Mouse (Mus musculus): Measurements from ENCODE around the gene Pde8a. TPM values are rescaled to one million over a fixed set of nuclear protein-coding genes. Genes with fewer than 3 reads are reported as not detected.
A peak's percentile ranks its signal among the peaks of the same experiment; 100 is the strongest.
"Not testable (repeated sequence)": the region's sequence is repeated elsewhere in the genome, so short reads cannot be mapped to it uniquely, and the experiment has no call there.

Gene Pde8a
- 10 to 100 TPM; 13.4 to 16.0 (median 14.0) TPM for total RNA-seq (2022)

- DNase-seq (ENCODE audit: low spot score): no peak
Measured at GRCm38 (mm10) chr7:81213347-81214152, at the start of gene Pde8a. TSS of gene Pde8a (plus strand) at chr7:81213596.

GRCm38 (mm10) chr7:81164411-81164810, 49.0 kb upstream of the Pde8a start:
- no peak for DNase-seq (ENCODE audit: low spot score)

DNA sequence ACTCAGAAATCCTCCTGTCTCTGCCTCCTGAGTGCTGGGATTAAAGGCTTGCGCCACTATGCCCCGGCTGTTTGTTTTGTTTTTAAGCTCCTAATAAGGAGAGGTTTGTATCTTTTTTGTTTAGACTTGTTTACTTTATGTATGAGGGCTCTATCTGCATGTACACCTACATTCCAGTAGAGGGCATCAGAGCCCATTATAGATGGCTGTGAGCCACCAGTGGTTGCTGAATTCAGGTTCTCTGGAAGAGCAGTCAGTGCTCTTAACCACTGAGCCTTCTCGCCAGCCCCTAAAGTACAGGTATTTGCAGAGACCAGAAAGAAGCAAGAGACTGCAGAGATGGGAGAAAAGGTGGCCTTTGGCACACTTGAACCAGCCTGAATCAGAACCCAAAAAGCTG, 46.3 kb upstream of the Pde8a start:
- peak; percentile 47 for DNase-seq (ENCODE audit: low spot score)

GRCm38 (mm10) chr7:81169351-81169750, 44.0 kb upstream of the Pde8a start:
- DNase-seq (ENCODE audit: low spot score): no peak

- DNase-seq (ENCODE audit: low spot score): no peak
Measured at GRCm38 (mm10) chr7:81173931-81174330, 39.5 kb upstream of the Pde8a start.

DNA sequence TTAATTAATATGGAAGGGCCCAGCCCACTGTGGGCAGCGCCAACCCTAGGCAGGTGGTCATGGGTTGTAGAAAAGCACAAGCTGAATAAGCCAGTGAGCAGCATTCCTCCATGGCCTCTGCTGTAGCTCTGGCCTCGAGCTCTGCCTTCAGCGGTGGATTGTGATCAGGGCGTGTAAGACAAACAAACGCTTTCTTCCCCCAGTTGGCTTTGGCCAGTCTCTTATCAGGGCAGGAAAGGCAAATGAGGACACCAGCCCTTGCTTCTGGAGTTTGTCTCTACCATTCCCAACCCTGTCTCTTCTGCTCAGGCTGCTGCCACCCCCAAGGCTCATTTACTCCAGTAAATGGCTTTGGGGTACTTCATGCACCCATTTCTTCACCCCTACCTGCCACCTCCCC, 38.7 kb upstream of the Pde8a start:
- DNase-seq (ENCODE audit: low spot score): no peak

GRCm38 (mm10) chr7:81176187-81176769, 37.1 kb upstream of the Pde8a start:
- DNase-seq (ENCODE audit: low spot score): no peak

DNA sequence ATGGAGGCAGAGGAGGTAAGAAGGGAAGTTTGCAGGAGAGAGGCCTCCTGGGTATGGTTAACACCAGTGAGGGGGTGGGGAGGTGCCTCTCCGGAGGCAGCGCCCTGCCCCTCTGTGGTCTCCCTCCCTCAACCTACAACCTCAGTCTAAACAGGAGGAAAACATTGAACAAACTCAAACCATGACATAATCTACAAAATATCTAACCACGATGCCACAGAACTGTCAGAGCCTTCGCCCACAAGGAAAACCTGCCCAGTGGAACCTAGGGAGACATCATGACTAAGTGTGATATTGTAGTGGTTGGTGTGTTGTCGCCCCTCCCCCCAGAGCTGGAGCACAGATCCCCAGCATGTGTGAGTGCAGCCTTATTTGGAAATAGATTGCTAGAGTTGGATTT, 33.9 kb upstream of the Pde8a start:
- DNase-seq (ENCODE audit: low spot score): no peak

- peak; percentile 19 for DNase-seq (ENCODE audit: low spot score)
Measured at GRCm38 (mm10) chr7:81182492-81183175, 30.8 kb upstream of the Pde8a start.

- DNase-seq (ENCODE audit: low spot score): no peak
Measured at GRCm38 (mm10) chr7:81183181-81183580, 30.2 kb upstream of the Pde8a start.

GRCm38 (mm10) chr7:81184136-81184535, 29.3 kb upstream of the Pde8a start:
- no peak for DNase-seq (ENCODE audit: low spot score)

- DNase-seq (ENCODE audit: low spot score): no peak
Measured at GRCm38 (mm10) chr7:81184651-81185050, 28.7 kb upstream of the Pde8a start.

DNA sequence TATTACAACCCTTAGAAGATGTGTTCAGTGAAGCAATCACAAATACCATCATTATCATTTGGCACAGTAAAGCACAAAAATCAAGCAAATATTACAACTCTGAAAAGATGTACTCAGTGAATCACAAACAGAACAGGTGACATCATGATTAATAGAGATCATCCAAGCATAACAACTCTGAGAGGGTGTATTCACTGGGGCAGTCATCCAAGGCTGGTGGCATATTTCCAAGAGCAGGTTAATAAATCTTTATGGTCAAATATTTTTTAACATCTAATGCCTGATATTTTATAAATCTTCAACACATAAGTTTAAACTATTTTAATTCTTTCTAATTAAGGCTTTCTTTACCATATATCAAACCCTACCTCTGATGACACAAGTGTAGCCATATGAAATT, 27.4 kb upstream of the Pde8a start:
- not testable (repeated sequence) for DNase-seq (ENCODE audit: low spot score)

- DNase-seq (ENCODE audit: low spot score): no peak
Measured at GRCm38 (mm10) chr7:81189180-81189579, 24.2 kb upstream of the Pde8a start.

DNA sequence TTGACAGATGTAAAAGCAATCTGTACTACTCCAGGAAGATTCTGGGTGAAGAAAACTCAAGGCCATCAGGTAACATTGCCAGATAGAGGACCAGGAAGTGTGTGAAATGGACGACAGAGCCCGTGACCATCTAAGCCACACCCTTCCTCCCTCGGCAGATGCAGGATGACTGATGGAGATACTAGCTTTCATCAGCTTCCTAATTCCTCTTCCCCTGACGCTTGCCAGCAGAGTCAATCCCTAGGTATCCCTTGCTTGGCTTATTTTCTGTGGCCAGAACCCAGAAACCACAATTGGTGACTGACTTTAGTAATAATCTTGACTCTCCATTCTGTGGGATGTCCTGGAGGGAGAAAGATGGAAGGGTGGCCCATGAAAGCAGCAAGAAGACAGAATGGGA, 17.9 kb upstream of the Pde8a start:
- DNase-seq (ENCODE audit: low spot score): no peak

GRCm38 (mm10) chr7:81196796-81197195, 16.6 kb upstream of the Pde8a start:
- DNase-seq (ENCODE audit: low spot score): no peak

- no peak for DNase-seq (ENCODE audit: low spot score)
Measured at GRCm38 (mm10) chr7:81198538-81198937, 14.9 kb upstream of the Pde8a start.

DNA sequence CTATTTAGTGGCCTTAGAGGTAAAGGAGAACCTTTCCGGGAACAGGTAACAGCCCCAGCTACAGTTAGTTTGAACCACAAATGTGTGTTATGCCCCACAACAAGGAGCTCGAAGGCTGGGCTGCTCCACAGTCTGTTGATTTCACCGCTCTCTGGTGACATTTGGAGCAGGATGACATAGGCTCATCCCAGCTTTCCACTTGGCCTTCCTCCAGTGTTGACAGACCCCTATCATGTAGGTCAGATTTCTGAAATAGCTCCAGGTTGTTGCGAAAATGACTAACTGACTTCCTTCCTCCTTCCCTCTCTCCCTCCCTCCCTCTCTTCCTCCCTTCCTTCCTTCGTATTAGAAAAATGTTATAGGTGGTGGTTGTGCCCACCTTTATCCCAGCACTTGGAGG, 14.3 kb upstream of the Pde8a start:
- DNase-seq (ENCODE audit: low spot score): no peak

DNA sequence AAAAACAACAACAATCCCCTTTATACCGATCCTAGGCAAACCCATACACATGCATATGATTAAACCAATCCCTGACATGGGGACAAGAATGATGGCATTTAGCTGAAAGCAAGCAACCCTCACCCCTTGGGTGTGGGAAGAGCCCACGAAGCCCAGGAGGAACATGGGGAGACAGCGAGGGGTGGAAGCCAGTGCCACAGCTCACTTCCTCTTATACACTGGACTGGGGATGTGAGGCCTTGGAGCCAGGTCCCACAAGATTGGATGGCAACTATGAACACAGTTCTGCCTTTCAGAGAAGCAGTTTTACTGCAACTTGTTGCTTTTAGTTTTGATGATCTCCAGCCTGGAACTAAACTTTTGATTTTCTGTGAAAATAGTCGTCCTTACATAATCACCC, 13.6 kb upstream of the Pde8a start:
- DNase-seq (ENCODE audit: low spot score): no peak

- no peak for DNase-seq (ENCODE audit: low spot score)
Measured at GRCm38 (mm10) chr7:81202389-81202788, 11.0 kb upstream of the Pde8a start.

- DNase-seq (ENCODE audit: low spot score): not testable (repeated sequence)
Measured at GRCm38 (mm10) chr7:81203576-81203975, 9.8 kb upstream of the Pde8a start.

DNA sequence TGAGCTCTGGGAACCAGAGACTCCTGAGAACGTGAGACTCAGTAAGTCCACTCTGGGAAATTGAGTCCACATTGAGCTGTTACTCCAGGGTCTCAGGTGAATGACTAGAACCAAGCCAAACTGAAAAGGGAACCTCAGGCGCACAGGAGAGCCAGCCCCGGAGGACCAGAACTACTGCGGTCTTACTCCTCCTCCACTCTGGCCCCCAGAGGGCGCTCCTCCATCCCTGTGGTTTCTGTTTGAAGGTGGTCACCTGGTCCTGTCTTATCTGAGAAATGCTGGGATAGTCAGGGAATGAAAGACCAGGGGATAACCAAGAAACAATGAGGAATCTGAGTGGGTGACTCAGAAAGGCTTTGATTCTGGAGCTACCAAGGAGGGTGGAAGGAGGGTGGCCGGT, 4.5 kb upstream of the Pde8a start:
- peak; percentile 66 for DNase-seq (ENCODE audit: low spot score)
